Mouse (Mus musculus) thymus, adult 2 months (tissue): ENCODE data around the gene Myh9.

ENCODE experiments used
- CTCF ChIP-seq: fragments of 200-500 bp; IDR thresholded peaks from 2 replicates; pipeline ENCODE4 v1.5.1; 2012; ENCODE audit warnings: mild to moderate bottlenecking, control low read depth, low read length, moderate library complexity, borderline replicate concordance; ENCODE audit not compliant: control insufficient read depth, poor library complexity, insufficient read depth; ENCODE audit errors: extremely low read depth
- POLR2A ChIP-seq: fragments of 200-500 bp; IDR thresholded peaks from 2 replicates; pipeline ENCODE4 v1.6.1; 2012; ENCODE audit warnings: mild to moderate bottlenecking, low read length, control low read depth, moderate library complexity; ENCODE audit not compliant: control insufficient read depth, poor library complexity, insufficient read depth; ENCODE audit errors: extremely low read depth

DNA sequence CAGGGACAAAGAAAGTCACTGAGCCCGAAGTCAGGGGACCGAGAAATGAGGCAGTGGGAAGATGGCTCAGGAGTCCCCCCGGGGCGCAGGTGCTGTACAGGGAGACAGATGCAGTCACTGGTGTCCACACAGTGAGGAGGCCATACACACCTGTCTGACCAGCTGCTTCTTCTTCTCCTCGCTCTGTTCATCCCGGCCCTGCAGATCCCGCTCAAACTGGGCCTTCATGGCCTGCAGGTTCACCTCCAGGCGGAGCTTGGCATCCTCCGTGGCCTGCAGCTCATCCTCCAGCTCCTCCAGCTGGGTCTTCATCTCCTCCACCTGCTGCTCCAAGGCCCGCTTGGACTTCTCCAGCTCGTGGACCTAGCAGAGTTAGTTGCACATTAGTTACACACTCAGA, 75.0 kb downstream of the Myh9 start:
- TF ChIP-seq CTCF: no peak
- TF ChIP-seq POLR2A: no peak
